In genomic region chr11:32161922-32162804, GRCm38 (mm10) we compare ENCODE assay signal across 8 mouse cellular contexts. TPM values are rescaled to one million over a fixed set of nuclear protein-coding genes. Genes with fewer than 3 reads are reported as not detected.
A peak's percentile ranks its signal among the peaks of the same experiment; 100 is the strongest.
DNase-seq lines count a peak whose midpoint lies in the region; ATAC-seq and TF ChIP-seq lines count a peak whose summit lies in the region.

No protein-coding gene starts in this region.

- peak; percentile 62 for TF ChIP-seq RAD21 in MEL (IDR thresholded peaks at IDR 0.05; ENCODE audit: low read depth, low read length)

- H3K79me2 ChIP-seq in MEL (ENCODE audit: control insufficient read depth, insufficient read depth, low read length, poor library complexity) = no peaks in the 10 kb centered on the region

- 9% methylated on average over 28 of the region's 28 CpGs for WGBS in forebrain, postnatal 0 days
- WGBS in hindbrain, embryonic 10.5 days = 16% methylated on average over 28 of the region's 28 CpGs
- 13% methylated on average over 28 of the region's 28 CpGs for WGBS in lung, embryonic 16.5 days
- 17% methylated on average over 28 of the region's 28 CpGs for WGBS in thymus, adult 2 months

- TF ChIP-seq POLR2A in MEL (IDR thresholded peaks at IDR 0.05; ENCODE audit: control insufficient read depth in 1 of 2, insufficient read depth in 1 of 2, low read depth in 1 of 2, low read length in 2 of 2, poor library complexity in 1 of 2) = no peak
- TF ChIP-seq POLR2A in thymus, adult 2 months (IDR thresholded peaks at IDR 0.05; ENCODE audit: control insufficient read depth, extremely low read depth, insufficient read depth, low read length, poor library complexity) = no peak

- peak overlapping the region; percentile 48 for H3K4me2 ChIP-seq in forebrain, postnatal 0 days (ENCODE audit: low read depth)
- H3K4me2 ChIP-seq in lung, embryonic 16.5 days (ENCODE audit: low read depth, low read length) = peak overlapping the region; percentile 46

- ATAC-seq in forebrain, postnatal 0 days = peak; percentile 91
- peak; percentile 92 for ATAC-seq in lung, embryonic 16.5 days (ENCODE audit: low read depth)

- H3K4me1 ChIP-seq in MEL (ENCODE audit: control insufficient read depth in 1 of 2, insufficient read depth in 2 of 2, low read length in 2 of 2) = no peaks in the 10 kb centered on the region
- H3K4me1 ChIP-seq in forebrain, postnatal 0 days (ENCODE audit: insufficient read depth) = peaks cover 28% of the 10 kb centered on the region
- peaks cover 39% of the 10 kb centered on the region for H3K4me1 ChIP-seq in hindbrain, embryonic 10.5 days (replicated peaks)
- peaks cover 3% of the 10 kb centered on the region; the same call in 1 of the 2 replicates for H3K4me1 ChIP-seq in lung, embryonic 16.5 days (replicated peaks; ENCODE audit: control insufficient read depth, insufficient read depth, low read length)
- peaks cover 10% of the 10 kb centered on the region for H3K4me1 ChIP-seq in thymus, adult 2 months (replicated peaks; ENCODE audit: control insufficient read depth, insufficient read depth, low read length)

- DNase-seq in MEL (ENCODE audit: low read depth, low spot score) = peak; percentile 84
- DNase-seq in cerebellum, adult 18-20 months = peak; percentile 81 to 87
- peak; percentile 95 for DNase-seq in forebrain, postnatal 0 days
- DNase-seq in hindbrain, embryonic 10.5 days (ENCODE audit: low spot score) = peak; percentile 93
- peak; percentile 81 for DNase-seq in layer of hippocampus, adult 9-11 months
- peak; percentile 45 for DNase-seq in ovary, postnatal 10 days (ENCODE audit: low spot score)
- DNase-seq in thymus, adult 2 months = peak; percentile 93

- peak; percentile 82 to 96 (median 91) for TF ChIP-seq CTCF in MEL (IDR thresholded peaks at IDR 0.05 in 2 of 3, conservative IDR thresholded peaks at IDR 0.05 in 1 of 3; ENCODE audit: control insufficient read depth in 1 of 3, insufficient read depth in 1 of 3, low read depth in 2 of 3, low read length in 3 of 3, poor library complexity in 1 of 3, severe bottlenecking in 1 of 3)
- peak; percentile 100 for TF ChIP-seq CTCF in forebrain, postnatal 0 days (IDR thresholded peaks at IDR 0.05; ENCODE audit: low read depth)
- peak; percentile 97 for TF ChIP-seq CTCF in thymus, adult 2 months (IDR thresholded peaks at IDR 0.05; ENCODE audit: borderline replicate concordance, control insufficient read depth, extremely low read depth, insufficient read depth, low read length, poor library complexity)

- peaks cover 9 to 13% of the 10 kb centered on the region in 2 experiments for H3K27me3 ChIP-seq in MEL (ENCODE audit: control insufficient read depth in 1 of 2, insufficient read depth in 2 of 2, low read length in 2 of 2)
- no peaks in the 10 kb centered on the region for H3K27me3 ChIP-seq in forebrain, postnatal 0 days (ENCODE audit: insufficient read depth, low read length)
- H3K27me3 ChIP-seq in hindbrain, embryonic 10.5 days (ENCODE audit: insufficient read depth, poor library complexity, severe bottlenecking) = peaks cover 30% of the 10 kb centered on the region
- H3K27me3 ChIP-seq in lung, embryonic 16.5 days (ENCODE audit: control insufficient read depth, insufficient read depth, low read depth, low read length) = peaks cover 7% of the 10 kb centered on the region
- H3K27me3 ChIP-seq in thymus, adult 2 months (ENCODE audit: control insufficient read depth, insufficient read depth, low read length) = no peaks in the 10 kb centered on the region

- H3K36me3 ChIP-seq in MEL (ENCODE audit: control insufficient read depth in 1 of 2, insufficient read depth in 2 of 2, low read length in 2 of 2) = no peaks in the 10 kb centered on the region
- no peaks in the 10 kb centered on the region for H3K36me3 ChIP-seq in forebrain, postnatal 0 days (ENCODE audit: insufficient read depth)
- H3K36me3 ChIP-seq in hindbrain, embryonic 10.5 days = no peaks in the 10 kb centered on the region
- no peaks in the 10 kb centered on the region for H3K36me3 ChIP-seq in lung, embryonic 16.5 days (ENCODE audit: control insufficient read depth, insufficient read depth, low read length)
- H3K36me3 ChIP-seq in thymus, adult 2 months (ENCODE audit: control insufficient read depth, insufficient read depth, low read length) = no peaks in the 10 kb centered on the region

- H3K27ac ChIP-seq in MEL (ENCODE audit: control insufficient read depth, low read depth, low read length) = no peak overlapping the region
- peak overlapping the region; percentile 89 for H3K27ac ChIP-seq in forebrain, postnatal 0 days (ENCODE audit: low read depth, low read length)
- H3K27ac ChIP-seq in hindbrain, embryonic 10.5 days = peak overlapping the region; percentile 87
- no peak overlapping the region for H3K27ac ChIP-seq in lung, embryonic 16.5 days (ENCODE audit: low read length)
- H3K27ac ChIP-seq in thymus, adult 2 months (ENCODE audit: control insufficient read depth, insufficient read depth, low read length) = no peak overlapping the region

- no peak for TF ChIP-seq EP300 in MEL (IDR thresholded peaks at IDR 0.05; ENCODE audit: low read depth in 1 of 2, low read length in 2 of 2)

- no peaks in the 10 kb centered on the region for H3K9me3 ChIP-seq in MEL (replicated peaks; ENCODE audit: insufficient read depth, low read length)
- H3K9me3 ChIP-seq in forebrain, postnatal 0 days (ENCODE audit: low read length) = no peaks in the 10 kb centered on the region
- no peaks in the 10 kb centered on the region for H3K9me3 ChIP-seq in hindbrain, embryonic 10.5 days
- no peaks in the 10 kb centered on the region for H3K9me3 ChIP-seq in lung, embryonic 16.5 days (ENCODE audit: control insufficient read depth, low read length)

- peak overlapping the region; percentile 17 to 41; a peak in 3 of 4 replicates for H3K4me3 ChIP-seq in MEL (ENCODE audit: control insufficient read depth in 1 of 2, insufficient read depth in 1 of 2, low read depth in 2 of 2, low read length in 2 of 2)
- H3K4me3 ChIP-seq in forebrain, postnatal 0 days (ENCODE audit: low read depth, low read length) = peak overlapping the region; percentile 4
- peak overlapping the region; percentile 48 for H3K4me3 ChIP-seq in hindbrain, embryonic 10.5 days
- peak overlapping the region; percentile 23 for H3K4me3 ChIP-seq in lung, embryonic 16.5 days (ENCODE audit: low read length)
- H3K4me3 ChIP-seq in thymus, adult 2 months (ENCODE audit: control insufficient read depth, insufficient read depth, low read length) = 0 out of 2 replicates have a peak overlapping the region, but pooled peaks have one; percentile 12

- H3K9ac ChIP-seq in MEL (ENCODE audit: control insufficient read depth, low read depth, low read length, poor library complexity, severe bottlenecking) = 0 out of 2 replicates have a peak overlapping the region, but pooled peaks have one; percentile 3
- H3K9ac ChIP-seq in forebrain, postnatal 0 days = peak overlapping the region; percentile 64
- peak overlapping the region; percentile 62 for H3K9ac ChIP-seq in lung, embryonic 16.5 days (ENCODE audit: low read length)

TF ChIP-seq in MEL, 35 proteins besides CTCF, POLR2A, EP300 and RAD21:
- TF ChIP-seq NRF1 (IDR thresholded peaks at IDR 0.05; ENCODE audit: insufficient read depth, low read depth, low read length, poor library complexity, severe bottlenecking) (peak; percentile 57), SMC3 (IDR thresholded peaks at IDR 0.05; ENCODE audit: low read depth, low read length) (peak; percentile 87), ZC3H11A (IDR thresholded peaks at IDR 0.05; ENCODE audit: low read depth, low read length) (peak; percentile 46; the same call in 1 of the 2 replicates), CHD1 (IDR thresholded peaks at IDR 0.05; ENCODE audit: low read depth, low read length) (no peak), TAL1 (IDR thresholded peaks at IDR 0.05; ENCODE audit: low read length) (no peak)

RNA-seq across cellular contexts. Expression of gene Il9r, which starts 37.9 kb away (rescaled TPM):
- total RNA-seq in MEL (2012; rRNA removed) = 76.5 and 83.8 TPM in 2 replicates
- 10 to 100 TPM in 1 of 2 experiments, not detected in 1; 56.9 TPM for polyA plus RNA-seq in MEL (2012; ENCODE audit: insufficient read depth in 1 of 2, insufficient read length in 2 of 2, low read depth in 1 of 2, low replicate concordance in 2 of 2, missing spikeins in 1 of 2)
- not detected in 2 replicates for total RNA-seq in forebrain, postnatal 0 days (2014; rRNA removed)
- not detected in 2 replicates for polyA plus RNA-seq in forebrain, postnatal 0 days (2015; fragmentation: Nextera tagmentation; extraction: Ambion mirVana)
- not detected in 2 replicates for polyA plus RNA-seq in hindbrain, embryonic 10.5 days (2016; fragmentation: Nextera tagmentation; extraction: Ambion mirVana)
- 0.06 and 0.23 TPM in 2 replicates for polyA plus RNA-seq in lung, embryonic 16.5 days (2015; fragmentation: Nextera tagmentation; extraction: Ambion mirVana)
- 16.4 and 19.9 TPM in 2 replicates for polyA plus RNA-seq in thymus, adult 2 months (2012; rRNA removed)

RNA-seq across cellular contexts. Expression of gene Snrnp25, which starts 43.1 kb away (rescaled TPM):
- total RNA-seq in MEL (2012; rRNA removed) = 148 and 158 TPM in 2 replicates
- 100 to 1,000 TPM in 1 of 2 experiments, not detected in 1; 130 TPM for polyA plus RNA-seq in MEL (2012; ENCODE audit: insufficient read depth in 1 of 2, insufficient read length in 2 of 2, low read depth in 1 of 2, low replicate concordance in 2 of 2, missing spikeins in 1 of 2)
- total RNA-seq in forebrain, postnatal 0 days (2014; rRNA removed) = 15.2 and 34.0 TPM in 2 replicates
- 50.4 and 58.0 TPM in 2 replicates for polyA plus RNA-seq in forebrain, postnatal 0 days (2015; fragmentation: Nextera tagmentation; extraction: Ambion mirVana)
- polyA plus RNA-seq in hindbrain, embryonic 10.5 days (2016; fragmentation: Nextera tagmentation; extraction: Ambion mirVana) = 97.6 and 103 TPM in 2 replicates
- 49.2 and 52.1 TPM in 2 replicates for polyA plus RNA-seq in lung, embryonic 16.5 days (2015; fragmentation: Nextera tagmentation; extraction: Ambion mirVana)
- polyA plus RNA-seq in thymus, adult 2 months (2012; rRNA removed) = 56.3 and 66.1 TPM in 2 replicates

RNA-seq across cellular contexts. Expression of gene Rhbdf1, which starts 59.9 kb away (rescaled TPM):
- total RNA-seq in MEL (2012; rRNA removed) = 2.4 and 2.9 TPM in 2 replicates
- polyA plus RNA-seq in MEL (2012; ENCODE audit: insufficient read depth in 1 of 2, insufficient read length in 2 of 2, low read depth in 1 of 2, low replicate concordance in 2 of 2, missing spikeins in 1 of 2) = 10 to 100 TPM in 1 of 2 experiments, not detected in 1; 14.3 TPM
- 16.3 and 23.2 TPM in 2 replicates for total RNA-seq in forebrain, postnatal 0 days (2014; rRNA removed)
- 14.7 and 17.9 TPM in 2 replicates for polyA plus RNA-seq in forebrain, postnatal 0 days (2015; fragmentation: Nextera tagmentation; extraction: Ambion mirVana)
- polyA plus RNA-seq in hindbrain, embryonic 10.5 days (2016; fragmentation: Nextera tagmentation; extraction: Ambion mirVana) = 31.3 and 32.9 TPM in 2 replicates
- polyA plus RNA-seq in lung, embryonic 16.5 days (2015; fragmentation: Nextera tagmentation; extraction: Ambion mirVana) = 70.9 and 71.2 TPM in 2 replicates
- polyA plus RNA-seq in thymus, adult 2 months (2012; rRNA removed) = 29.9 and 44.9 TPM in 2 replicates

Comparison
In these comparisons a context has a peak if more than half of its experiments do, and no peak if none do; other contexts are left out.
1. DNase-seq: peak in every context shown above with its lines; median percentile 95 in forebrain, postnatal 0 days; 93 in hindbrain, embryonic 10.5 days; 93 in thymus, adult 2 months; 84 in MEL; 84 in cerebellum, adult 18-20 months; 81 in layer of hippocampus, adult 9-11 months; 45 in ovary, postnatal 10 days.
2. H3K27ac ChIP-seq: peak in forebrain, postnatal 0 days (single experiment) and hindbrain, embryonic 10.5 days (single experiment); none in MEL (single experiment), lung, embryonic 16.5 days (single experiment) and thymus, adult 2 months (single experiment).
3. H3K9ac ChIP-seq: peak in every context shown above with its lines; median percentile 64 in forebrain, postnatal 0 days; 62 in lung, embryonic 16.5 days; 3 in MEL.
4. RNA of gene Il9r, which starts 37.9 kb away (polyA plus RNA-seq): 56.9 TPM in MEL and 16.4 to 19.9 TPM in thymus, adult 2 months; 0.06 to 0.23 TPM in lung, embryonic 16.5 days, not detected in forebrain, postnatal 0 days and not detected in hindbrain, embryonic 10.5 days; every median in the first group is over 10 times any median in the second.
5. Peak in every context shown above with its lines, with median percentiles within 50 percentile points of each other: H3K4me3 ChIP-seq and CTCF ChIP-seq.